Mouse (Mus musculus): ENCODE measurements around the gene Vpreb3.

Vpreb3 gene

GRCm38 (mm10) chr10:75942736-75943477 is at the start of gene Vpreb3:
Gene Vpreb3 (plus strand): TSS chr10:75943057.
- DNase-seq (ENCODE audit: low read depth, low spot score) = no peak

GRCm38 (mm10) chr10:75893089-75893750 is 49.6 kb upstream of the Vpreb3 start, which contains the start of gene Derl3:
Gene Derl3 (plus strand): TSS chr10:75893413.
- peak; percentile 92 for DNase-seq (ENCODE audit: low read depth, low spot score)

GRCm38 (mm10) chr10:75894601-75895000 is 48.3 kb upstream of the Vpreb3 start:
- no peak for DNase-seq (ENCODE audit: low read depth, low spot score)

- no peak for DNase-seq (ENCODE audit: low read depth, low spot score)
Measured at GRCm38 (mm10) chr10:75895730-75896129, 47.1 kb upstream of the Vpreb3 start.

GRCm38 (mm10) chr10:75896208-75896607 is 46.6 kb upstream of the Vpreb3 start:
- DNase-seq (ENCODE audit: low read depth, low spot score) = no peak

GRCm38 (mm10) chr10:75897373-75897772 is 45.5 kb upstream of the Vpreb3 start:
- no peak for DNase-seq (ENCODE audit: low read depth, low spot score)

GRCm38 (mm10) chr10:75898039-75898564 is 44.8 kb upstream of the Vpreb3 start:
- no peak for DNase-seq (ENCODE audit: low read depth, low spot score)

- no peak for DNase-seq (ENCODE audit: low read depth, low spot score)
Measured at GRCm38 (mm10) chr10:75898846-75899245, 44.0 kb upstream of the Vpreb3 start.

- DNase-seq (ENCODE audit: low read depth, low spot score) = no peak
Measured at GRCm38 (mm10) chr10:75904391-75904790, 38.5 kb upstream of the Vpreb3 start.

GRCm38 (mm10) chr10:75906882-75907281 is 36.0 kb upstream of the Vpreb3 start:
- no peak for DNase-seq (ENCODE audit: low read depth, low spot score)

GRCm38 (mm10) chr10:75910698-75911097 is 32.2 kb upstream of the Vpreb3 start:
- no peak for DNase-seq (ENCODE audit: low read depth, low spot score)

GRCm38 (mm10) chr10:75913013-75913589 is 29.8 kb upstream of the Vpreb3 start:
- no peak for DNase-seq (ENCODE audit: low read depth, low spot score)

- DNase-seq (ENCODE audit: low read depth, low spot score) = no peak
Measured at GRCm38 (mm10) chr10:75915557-75915956, 27.3 kb upstream of the Vpreb3 start.

GRCm38 (mm10) chr10:75916840-75917239 is 26.0 kb upstream of the Vpreb3 start:
- no peak for DNase-seq (ENCODE audit: low read depth, low spot score)

- no peak for DNase-seq (ENCODE audit: low read depth, low spot score)
Measured at GRCm38 (mm10) chr10:75919026-75919425, 23.8 kb upstream of the Vpreb3 start.

GRCm38 (mm10) chr10:75921026-75921725 is 21.7 kb upstream of the Vpreb3 start, which contains the start of gene Smarcb1:
Gene Smarcb1 (minus strand): TSS chr10:75921617.
- peak; percentile 93 for DNase-seq (ENCODE audit: low read depth, low spot score)

GRCm38 (mm10) chr10:75921726-75922560 is 20.9 kb upstream of the Vpreb3 start:
- no peak for DNase-seq (ENCODE audit: low read depth, low spot score)

- DNase-seq (ENCODE audit: low read depth, low spot score) = no peak
Measured at GRCm38 (mm10) chr10:75924324-75924723, 18.5 kb upstream of the Vpreb3 start.

GRCm38 (mm10) chr10:75926396-75926795 is 16.5 kb upstream of the Vpreb3 start:
- no peak for DNase-seq (ENCODE audit: low read depth, low spot score)

GRCm38 (mm10) chr10:75930304-75930703 is 12.6 kb upstream of the Vpreb3 start:
- no peak for DNase-seq (ENCODE audit: low read depth, low spot score)

GRCm38 (mm10) chr10:75931311-75931710 is 11.5 kb upstream of the Vpreb3 start:
- no peak for DNase-seq (ENCODE audit: low read depth, low spot score)
